Mouse (Mus musculus): ENCODE results near the gene Echdc3. TPM values are rescaled to one million over a fixed set of nuclear protein-coding genes. Genes with fewer than 3 reads are reported as not detected.
A peak's percentile ranks its signal among the peaks of the same experiment; 100 is the strongest.

The Echdc3 gene
- 1.8 and 2.3 TPM in 2 replicates for polyA plus RNA-seq (2015; fragmentation: Nextera tagmentation; extraction: Ambion mirVana)

GRCm38 (mm10) chr2:6212724-6213511 is at the start of gene Echdc3:
Gene Echdc3 (minus strand): TSS chr2:6213033.
- peak within 1 kb of the TSS; percentile 44 for H3K4me3 ChIP-seq
- ATAC-seq (ENCODE audit: low FRiP score), result peak; percentile 82
- 2% methylated on average over 30 of the region's 30 CpGs for WGBS

GRCm38 (mm10) chr2:6261718-6262117 is 48.9 kb upstream of the Echdc3 start:
- Histone ChIP-seq H3K36me3 (no peaks in the 10 kb centered on the region), H3K27me3 (peaks cover 13% of the 10 kb centered on the region; the same call in 1 of the 2 replicates), H3K4me2 (no peak overlapping the region), H3K4me3 (no peak overlapping the region), H3K9ac (no peak overlapping the region), H3K9me3 (0 out of 2 replicates have a peak, but pooled peaks cover 5% of the 10 kb centered on the region), H3K4me1 (replicated peaks) (peaks cover 10% of the 10 kb centered on the region), H3K27ac (peak overlapping the region; percentile 77)
- WGBS, result 47% methylated on average over 9 of the region's 9 CpGs
- ATAC-seq (ENCODE audit: low FRiP score), result no peak; the same call in 1 of the 2 replicates

More at GRCm38 (mm10) chr2:6212724-6213511, at the start of gene Echdc3:
- Histone ChIP-seq H3K9me3 (no peaks in the 10 kb centered on the region), H3K27me3 (0 out of 2 replicates have a peak, but pooled peaks cover 3% of the 10 kb centered on the region), H3K9ac (peak within 1 kb of the TSS; percentile 72), H3K4me2 (peak within 1 kb of the TSS; percentile 64), H3K4me1 (replicated peaks) (peaks cover 18% of the 10 kb centered on the region), H3K36me3 (no peaks in the 10 kb centered on the region), H3K27ac (peak within 1 kb of the TSS; percentile 73)

- Histone ChIP-seq H3K27ac (peak overlapping the region; percentile 77), H3K4me1 (replicated peaks) (peaks cover 14% of the 10 kb centered on the region), H3K27me3 (peaks cover 13% of the 10 kb centered on the region; the same call in 1 of the 2 replicates), H3K9me3 (0 out of 2 replicates have a peak, but pooled peaks cover 5% of the 10 kb centered on the region), H3K9ac (no peak overlapping the region), H3K4me3 (no peak overlapping the region), H3K36me3 (no peaks in the 10 kb centered on the region), H3K4me2 (no peak overlapping the region; the same call in 1 of the 2 replicates)
- peak; percentile 84 for ATAC-seq (ENCODE audit: low FRiP score)
- WGBS, result 4% methylated on average over 8 of the region's 8 CpGs
These were observed 48.4 kb upstream of the Echdc3 start for GRCm38 (mm10) chr2:6261201-6261672.

- Histone ChIP-seq H3K27ac (peak overlapping the region; percentile 77), H3K9ac (no peak overlapping the region), H3K9me3 (0 out of 2 replicates have a peak, but pooled peaks cover 4% of the 10 kb centered on the region), H3K4me3 (no peak overlapping the region), H3K36me3 (no peaks in the 10 kb centered on the region), H3K27me3 (peaks cover 16% of the 10 kb centered on the region; the same call in 1 of the 2 replicates), H3K4me2 (no peak overlapping the region), H3K4me1 (replicated peaks) (peaks cover 17% of the 10 kb centered on the region)
- no peak for ATAC-seq (ENCODE audit: low FRiP score)
- WGBS, result 54% methylated on average over 4 of the region's 4 CpGs
These were observed 47.8 kb upstream of the Echdc3 start for GRCm38 (mm10) chr2:6260661-6261060.

GRCm38 (mm10) chr2:6259182-6259581 is 46.3 kb upstream of the Echdc3 start:
- ATAC-seq (ENCODE audit: low FRiP score), result no peak
- H3K27ac ChIP-seq, result no peak overlapping the region
- no peak overlapping the region for H3K4me2 ChIP-seq
- H3K27me3 ChIP-seq, result peaks cover 16% of the 10 kb centered on the region; the same call in 1 of the 2 replicates
- no peaks in the 10 kb centered on the region for H3K9me3 ChIP-seq
- no peaks in the 10 kb centered on the region for H3K36me3 ChIP-seq
- H3K4me1 ChIP-seq (replicated peaks), result peaks cover 17% of the 10 kb centered on the region
- H3K4me3 ChIP-seq, result no peak overlapping the region
- no peak overlapping the region for H3K9ac ChIP-seq
- 88% methylated on average over 3 of the region's 3 CpGs for WGBS

- no peaks in the 10 kb centered on the region for H3K36me3 ChIP-seq
- H3K27me3 ChIP-seq, result peaks cover 13% of the 10 kb centered on the region; the same call in 1 of the 2 replicates
- no peak for ATAC-seq (ENCODE audit: low FRiP score)
- WGBS, result 82% methylated on average over 4 of the region's 4 CpGs
- no peak overlapping the region for H3K27ac ChIP-seq
- H3K9ac ChIP-seq, result no peak overlapping the region
- H3K4me1 ChIP-seq (replicated peaks), result peaks cover 17% of the 10 kb centered on the region
- no peak overlapping the region for H3K4me2 ChIP-seq
- no peak overlapping the region for H3K4me3 ChIP-seq
- H3K9me3 ChIP-seq, result no peaks in the 10 kb centered on the region
These were observed 45.2 kb upstream of the Echdc3 start for GRCm38 (mm10) chr2:6258026-6258425.

GRCm38 (mm10) chr2:6257146-6257545 is 44.3 kb upstream of the Echdc3 start:
- Histone ChIP-seq H3K4me2 (no peak overlapping the region), H3K36me3 (no peaks in the 10 kb centered on the region), H3K4me3 (no peak overlapping the region), H3K27ac (no peak overlapping the region), H3K4me1 (replicated peaks) (peaks cover 17% of the 10 kb centered on the region), H3K27me3 (peaks cover 13% of the 10 kb centered on the region; the same call in 1 of the 2 replicates), H3K9me3 (no peaks in the 10 kb centered on the region), H3K9ac (no peak overlapping the region)
- 78% methylated on average over 2 of the region's 2 CpGs for WGBS
- no peak for ATAC-seq (ENCODE audit: low FRiP score)

GRCm38 (mm10) chr2:6255989-6256841 is 43.4 kb upstream of the Echdc3 start:
- Histone ChIP-seq H3K4me3 (no peak overlapping the region), H3K9me3 (no peaks in the 10 kb centered on the region), H3K9ac (no peak overlapping the region), H3K27ac (peak overlapping the region; percentile 19; the same call in 1 of the 2 replicates), H3K4me2 (no peak overlapping the region), H3K4me1 (replicated peaks) (peaks cover 11% of the 10 kb centered on the region), H3K27me3 (peaks cover 13% of the 10 kb centered on the region; the same call in 1 of the 2 replicates), H3K36me3 (no peaks in the 10 kb centered on the region)
- WGBS, result 76% methylated on average over 19 of the region's 19 CpGs
- peak; percentile 46 for ATAC-seq (ENCODE audit: low FRiP score)

- Histone ChIP-seq H3K9ac (no peak overlapping the region), H3K4me3 (no peak overlapping the region), H3K4me2 (no peak overlapping the region), H3K9me3 (no peaks in the 10 kb centered on the region), H3K27ac (no peak overlapping the region), H3K36me3 (no peaks in the 10 kb centered on the region), H3K27me3 (peaks cover 13% of the 10 kb centered on the region; the same call in 1 of the 2 replicates), H3K4me1 (replicated peaks) (0 out of 2 replicates have a peak, but pooled peaks cover 7% of the 10 kb centered on the region)
- 78% methylated on average over 5 of the region's 5 CpGs for WGBS
- ATAC-seq (ENCODE audit: low FRiP score), result no peak
These were observed 42.7 kb upstream of the Echdc3 start for GRCm38 (mm10) chr2:6255402-6255988.

- no peaks in the 10 kb centered on the region for H3K9me3 ChIP-seq
These were observed 39.7 kb upstream of the Echdc3 start for GRCm38 (mm10) chr2:6252491-6252890.

GRCm38 (mm10) chr2:6251076-6251496 is 38.3 kb upstream of the Echdc3 start:
- H3K27ac ChIP-seq, result no peak overlapping the region
- ATAC-seq (ENCODE audit: low FRiP score), result no peak
- H3K4me1 ChIP-seq (replicated peaks), result 0 out of 2 replicates have a peak, but pooled peaks cover 1% of the 10 kb centered on the region
- 73% methylated on average over 3 of the region's 3 CpGs for WGBS
- no peaks in the 10 kb centered on the region for H3K36me3 ChIP-seq
- H3K4me3 ChIP-seq, result no peak overlapping the region
- H3K9ac ChIP-seq, result no peak overlapping the region
- peaks cover 2% of the 10 kb centered on the region; the same call in 1 of the 2 replicates for H3K27me3 ChIP-seq
- H3K4me2 ChIP-seq, result no peak overlapping the region
- 0 out of 2 replicates have a peak, but pooled peaks cover 3% of the 10 kb centered on the region for H3K9me3 ChIP-seq

More at GRCm38 (mm10) chr2:6252491-6252890, 39.7 kb upstream of the Echdc3 start:
- no peak for ATAC-seq (ENCODE audit: low FRiP score)
- Histone ChIP-seq H3K4me2 (no peak overlapping the region), H3K36me3 (no peaks in the 10 kb centered on the region), H3K4me1 (replicated peaks) (0 out of 2 replicates have a peak, but pooled peaks cover 7% of the 10 kb centered on the region), H3K4me3 (no peak overlapping the region), H3K27me3 (peaks cover 3% of the 10 kb centered on the region; the same call in 1 of the 2 replicates), H3K27ac (no peak overlapping the region), H3K9ac (no peak overlapping the region)
- WGBS, result 98% methylated on average over 3 of the region's 3 CpGs
